Mouse (Mus musculus) brain, adult 2 months (tissue): Measurements from ENCODE around the gene Helz.
A peak's percentile ranks its signal among the peaks of the same experiment; 100 is the strongest.

ENCODE experiments used
- DNase-seq: peaks from one replicate; pipeline ENCODE4 v3.0.0; 2011; ENCODE audit warnings: low read depth, low spot score

The Helz gene

GRCm38 (mm10) chr11:107615696-107616095 is 68.0 kb downstream of the Helz start:
- no peak for DNase-seq

- DNase-seq, result no peak
Measured at GRCm38 (mm10) chr11:107617976-107618375, 70.2 kb downstream of the Helz start.

- no peak for DNase-seq
Measured at GRCm38 (mm10) chr11:107624661-107625060, 76.9 kb downstream of the Helz start.

GRCm38 (mm10) chr11:107625746-107626145 is 78.0 kb downstream of the Helz start:
- DNase-seq, result no peak

GRCm38 (mm10) chr11:107629504-107629903 is 81.8 kb downstream of the Helz start:
- peak; percentile 85 for DNase-seq

GRCm38 (mm10) chr11:107629951-107630350 is 82.2 kb downstream of the Helz start:
- no peak for DNase-seq

- no peak for DNase-seq
Measured at GRCm38 (mm10) chr11:107631124-107631523, 83.4 kb downstream of the Helz start.

GRCm38 (mm10) chr11:107633563-107634146 is 85.9 kb downstream of the Helz start:
- no peak for DNase-seq

- no peak for DNase-seq
Measured at GRCm38 (mm10) chr11:107638137-107638536, 90.4 kb downstream of the Helz start.

- no peak for DNase-seq
Measured at GRCm38 (mm10) chr11:107639657-107640056, 91.9 kb downstream of the Helz start.

GRCm38 (mm10) chr11:107644461-107644860 is 96.7 kb downstream of the Helz start:
- no peak for DNase-seq

- no peak for DNase-seq
Measured at GRCm38 (mm10) chr11:107647330-107647729, 99.6 kb downstream of the Helz start.

- peak; percentile 32 for DNase-seq
Measured at GRCm38 (mm10) chr11:107648668-107649067, 100.9 kb downstream of the Helz start.

- no peak for DNase-seq
Measured at GRCm38 (mm10) chr11:107649458-107649857, 101.7 kb downstream of the Helz start.

GRCm38 (mm10) chr11:107650422-107651051 is 102.8 kb downstream of the Helz start:
- DNase-seq, result no peak

GRCm38 (mm10) chr11:107651391-107651790 is 103.7 kb downstream of the Helz start:
- DNase-seq, result no peak

- DNase-seq, result no peak
Measured at GRCm38 (mm10) chr11:107652137-107652536, 104.4 kb downstream of the Helz start.

- DNase-seq, result peak; percentile 63
Measured at GRCm38 (mm10) chr11:107655538-107655937, 107.8 kb downstream of the Helz start.

- DNase-seq, result no peak
Measured at GRCm38 (mm10) chr11:107657117-107657516, 109.4 kb downstream of the Helz start.

- peak; percentile 54 for DNase-seq
Measured at GRCm38 (mm10) chr11:107660452-107660851, 112.7 kb downstream of the Helz start.

GRCm38 (mm10) chr11:107662666-107663065 is 114.9 kb downstream of the Helz start:
- DNase-seq, result no peak

GRCm38 (mm10) chr11:107667542-107667941 is 119.8 kb downstream of the Helz start:
- no peak for DNase-seq

- no peak for DNase-seq
Measured at GRCm38 (mm10) chr11:107668223-107668622, 120.5 kb downstream of the Helz start.

GRCm38 (mm10) chr11:107668977-107669376 is 121.2 kb downstream of the Helz start:
- no peak for DNase-seq
